ENCODE assay signal across 8 mouse cellular contexts in the genomic region with DNA sequence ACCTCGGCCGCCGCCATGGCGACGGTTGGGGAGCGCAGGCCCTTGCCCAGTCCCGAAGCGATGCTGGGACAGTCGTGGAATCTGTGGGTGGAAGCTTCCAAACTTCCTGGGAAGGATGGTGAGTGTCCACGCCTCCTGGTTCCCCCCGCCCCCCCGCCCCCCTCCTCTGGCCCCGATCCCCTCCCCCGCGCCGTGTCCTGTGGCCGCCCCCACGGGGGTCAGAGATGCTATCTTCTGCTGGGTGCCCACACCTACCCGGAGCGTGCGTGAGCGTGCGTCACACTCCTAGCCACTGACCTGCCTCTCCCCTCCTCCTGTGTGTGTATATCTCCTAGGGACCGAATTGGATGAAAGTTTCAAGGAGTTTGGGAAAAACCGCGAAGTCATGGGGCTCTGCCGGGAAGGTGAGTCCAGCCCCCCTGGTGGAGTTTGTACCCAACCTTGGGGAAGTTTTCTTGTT. TPM values are rescaled to one million over a fixed set of nuclear protein-coding genes. Genes with fewer than 3 reads are reported as not detected.
DNase-seq lines count a peak whose midpoint lies in the region; ATAC-seq lines count a peak whose summit lies in the region.

No protein-coding gene starts in this region.

- H3K4me1 ChIP-seq in heart, embryonic 11.5 days (ENCODE audit: control insufficient read depth, insufficient read depth, low read length): no peaks in the 10 kb centered on the region
- H3K4me1 ChIP-seq in brown adipose tissue, adult 24 weeks (ENCODE audit: control insufficient read depth, insufficient read depth, insufficient read length, low read length): peaks cover 3% of the 10 kb centered on the region; the same call in 1 of the 2 replicates
- H3K4me1 ChIP-seq in limb, embryonic 15.5 days: peaks cover 20% of the 10 kb centered on the region

- H3K9me3 ChIP-seq in heart, embryonic 11.5 days (replicated peaks; ENCODE audit: control insufficient read depth, low read length): no peaks in the 10 kb centered on the region
- H3K9me3 ChIP-seq in limb, embryonic 15.5 days: no peaks in the 10 kb centered on the region

- H3K9ac ChIP-seq in heart, embryonic 11.5 days (ENCODE audit: low read depth, low read length): peak overlapping the region; percentile 96
- peak overlapping the region; percentile 98 for H3K9ac ChIP-seq in limb, embryonic 15.5 days

- no peak for DNase-seq in heart, adult 11 months
- peak; percentile 71 for DNase-seq in CD4-positive helper T cell, adult 2 months (ENCODE audit: low read depth, low spot score)
- DNase-seq in forelimb bud, embryonic 11.5 days (ENCODE audit: low read depth, low spot score): peak; percentile 29
- no peak for DNase-seq in ovary, postnatal 10 days (ENCODE audit: low spot score)

- H3K27me3 ChIP-seq in heart, embryonic 11.5 days (ENCODE audit: control insufficient read depth, insufficient read depth, low read length): no peaks in the 10 kb centered on the region
- no peaks in the 10 kb centered on the region for H3K27me3 ChIP-seq in limb, embryonic 15.5 days

- peak overlapping the region; percentile 85 for H3K4me2 ChIP-seq in heart, embryonic 11.5 days
- H3K4me2 ChIP-seq in limb, embryonic 15.5 days: peak overlapping the region; percentile 79

- H3K27ac ChIP-seq in heart, embryonic 11.5 days (ENCODE audit: low read depth, low read length): peak overlapping the region; percentile 99
- peak overlapping the region; percentile 75 for H3K27ac ChIP-seq in brown adipose tissue, adult 24 weeks (replicated peaks; ENCODE audit: low read depth, low read length)
- peak overlapping the region; percentile 99 for H3K27ac ChIP-seq in limb, embryonic 15.5 days

- WGBS in heart, embryonic 11.5 days (ENCODE audit: insufficient replicate concordance): 1% methylated on average over 23 of the region's 27 CpGs
- whole genome bisulfite sequencing in limb, embryonic 15.5 days: under 1% methylated on average over 26 of the region's 27 CpGs

- no peaks in the 10 kb centered on the region for H3K36me3 ChIP-seq in heart, embryonic 11.5 days (ENCODE audit: control insufficient read depth, insufficient read depth, low read length)
- H3K36me3 ChIP-seq in limb, embryonic 15.5 days: 0 out of 2 replicates have a peak, but pooled peaks cover 3% of the 10 kb centered on the region

- H3K4me3 ChIP-seq in heart, embryonic 11.5 days (ENCODE audit: low read depth, low read length): peak overlapping the region; percentile 86
- H3K4me3 ChIP-seq in brown adipose tissue, adult 24 weeks (ENCODE audit: insufficient read depth, low read depth, low read length): peak overlapping the region; percentile 87
- peak overlapping the region; percentile 89 for H3K4me3 ChIP-seq in limb, embryonic 15.5 days

- ATAC-seq in heart, embryonic 11.5 days (replicated peaks; ENCODE audit: insufficient number of reproducible peaks, low FRiP score, low TSS enrichment): peak; percentile 46; the same call in 1 of the 2 replicates
- ATAC-seq in limb, embryonic 15.5 days (ENCODE audit: insufficient number of reproducible peaks, low FRiP score, low TSS enrichment, low read depth): peak; percentile 61
- ATAC-seq in monocyte, adult 5-6 weeks (replicated peaks; ENCODE audit: insufficient number of reproducible peaks, low FRiP score, low TSS enrichment, poor library complexity, severe bottlenecking): peak; percentile 51

RNA-seq across cellular contexts. Expression of a gene that starts 51.6 kb away (rescaled TPM):
- polyA plus RNA-seq in heart, embryonic 11.5 days (2014; fragmentation: Nextera tagmentation; extraction: Ambion mirVana): 160 and 161 TPM in 2 replicates
- 102 and 127 TPM in 2 replicates for polyA plus RNA-seq in brown adipose tissue, adult 24 weeks (2012; ENCODE audit: insufficient read depth, insufficient read length, missing spikeins)
- polyA plus RNA-seq in limb, embryonic 15.5 days (2015; fragmentation: Nextera tagmentation; extraction: Ambion mirVana): 154 and 160 TPM in 2 replicates
- 86.1 to 133 TPM (median 114 TPM) in 3 replicates for total RNA-seq in monocyte, adult 5-6 weeks (2017)

RNA-seq across cellular contexts. Expression of a gene that starts 52.0 kb away (rescaled TPM):
- polyA plus RNA-seq in heart, embryonic 11.5 days (2014; fragmentation: Nextera tagmentation; extraction: Ambion mirVana): 3.2 and 5.2 TPM in 2 replicates
- polyA plus RNA-seq in brown adipose tissue, adult 24 weeks (2012; ENCODE audit: insufficient read depth, insufficient read length, missing spikeins): 5.2 and 10.3 TPM in 2 replicates
- polyA plus RNA-seq in limb, embryonic 15.5 days (2015; fragmentation: Nextera tagmentation; extraction: Ambion mirVana): 4.2 and 4.9 TPM in 2 replicates
- 19.9 to 58.0 TPM (median 36.9 TPM) in 3 replicates for total RNA-seq in monocyte, adult 5-6 weeks (2017)

Comparison
In these comparisons a context has a peak if more than half of its experiments do, and no peak if none do; other contexts are left out.
1. DNase-seq: peak in CD4-positive helper T cell, adult 2 months (single experiment) and forelimb bud, embryonic 11.5 days (single experiment); none in heart, adult 11 months (single experiment) and ovary, postnatal 10 days (single experiment).
2. Peak in every context shown above with its lines, with median percentiles within 50 percentile points of each other: ATAC-seq, H3K27ac ChIP-seq and H3K4me3 ChIP-seq.